Mouse (Mus musculus): ENCODE measurements at regions not wholly inside any gene's neighbourhood (a gene's known extent, or its start where the extent isn't known, plus 50 kb on each side); places are given as distances from the start of the nearest gene placed in this dataset.
A peak's percentile ranks its signal among the peaks of the same experiment; 100 is the strongest.

- DNase-seq, result no peak
Measured at GRCm38 (mm10) chr17:64382894-64383293, 51.2 kb upstream of the Pja2 start.

- no peak for DNase-seq
Measured at GRCm38 (mm10) chr17:64383600-64383999, 51.9 kb upstream of the Pja2 start.

- no peak for DNase-seq
Measured at GRCm38 (mm10) chr17:64390349-64390748, 58.6 kb upstream of the Pja2 start.

GRCm38 (mm10) chr17:64397254-64397897 lies 65.7 kb upstream of the Pja2 start:
- DNase-seq, result peak; percentile 21

GRCm38 (mm10) chr17:64398114-64398692 lies 66.5 kb upstream of the Pja2 start:
- peak; percentile 24 for DNase-seq

DNA sequence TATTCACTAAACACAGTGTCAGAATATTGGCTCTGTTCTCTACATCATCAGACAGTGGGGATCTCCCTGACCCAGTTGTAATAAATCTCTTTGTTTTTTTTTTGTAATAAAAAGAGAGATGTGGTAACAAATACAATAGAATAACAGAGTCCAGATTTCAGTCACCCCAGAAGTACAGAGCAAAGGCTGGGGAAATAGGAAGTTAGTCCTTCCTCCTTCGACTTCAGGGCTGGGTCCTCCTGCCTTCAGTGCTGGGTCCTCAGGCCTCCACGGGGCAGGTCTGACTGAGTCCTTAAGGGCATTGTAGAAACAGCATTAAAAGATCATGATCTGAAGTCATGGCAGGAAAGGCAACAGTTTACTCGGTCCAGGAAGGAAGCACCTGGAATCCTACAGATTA lies 67.0 kb upstream of the Pja2 start:
- DNase-seq, result peak; percentile 8

GRCm38 (mm10) chr17:64406742-64407254 lies 75.1 kb upstream of the Pja2 start:
- DNase-seq, result no peak

DNA sequence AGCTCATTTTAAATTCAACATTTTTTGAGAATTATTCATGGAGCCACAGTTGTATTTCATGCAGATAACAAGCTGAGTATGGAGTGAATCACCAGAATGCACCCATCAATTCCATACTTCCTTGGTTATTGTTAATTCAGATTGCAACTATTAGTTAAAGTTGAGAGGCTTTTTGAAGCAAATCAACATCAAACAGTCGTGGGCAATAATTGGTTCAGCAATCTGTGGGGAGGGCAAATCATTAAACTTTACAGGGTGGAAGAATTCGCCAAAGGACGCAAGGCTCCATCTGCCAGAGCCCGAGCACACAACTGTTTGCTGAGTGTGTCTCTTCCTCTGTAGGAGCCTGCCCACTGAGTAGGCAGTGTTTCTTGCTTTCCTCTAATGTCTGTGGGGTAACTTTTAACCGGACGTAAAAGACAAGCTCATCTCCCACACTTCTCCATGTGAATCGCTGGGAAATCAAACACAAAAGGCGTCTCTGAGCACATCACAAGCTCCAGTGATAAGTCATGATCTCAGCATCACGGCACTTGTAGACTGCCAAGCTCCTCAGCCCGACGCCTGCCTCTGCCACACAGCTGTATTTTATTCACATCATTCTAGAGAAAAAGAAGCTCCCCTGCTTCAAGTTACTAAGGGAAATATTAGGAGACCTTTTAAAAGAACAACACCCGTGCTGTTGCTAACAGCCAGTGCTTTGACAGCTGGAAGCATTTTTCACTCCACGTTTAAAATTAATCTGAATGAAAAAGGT lies 75.7 kb upstream of the Pja2 start:
- no peak for DNase-seq

DNA sequence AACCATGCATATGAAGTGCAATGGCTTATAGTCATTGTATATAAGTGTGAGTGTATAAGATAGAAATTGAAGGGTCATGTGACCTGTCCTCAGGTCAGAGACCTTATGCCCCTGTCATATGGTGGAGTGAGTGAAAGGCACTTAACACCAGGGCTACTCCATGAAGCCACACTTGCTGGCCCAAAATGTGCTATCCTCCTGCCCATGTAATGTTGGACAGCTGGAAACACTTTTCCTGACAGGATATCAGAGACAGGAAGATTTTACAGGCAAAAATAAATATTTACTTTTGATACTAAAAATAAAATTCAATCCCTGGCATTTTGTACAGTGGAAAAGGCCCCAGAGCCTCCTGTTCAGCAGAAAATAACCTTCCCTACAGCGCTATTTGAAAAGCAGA lies 94.1 kb upstream of the Pja2 start:
- no peak for DNase-seq

DNA sequence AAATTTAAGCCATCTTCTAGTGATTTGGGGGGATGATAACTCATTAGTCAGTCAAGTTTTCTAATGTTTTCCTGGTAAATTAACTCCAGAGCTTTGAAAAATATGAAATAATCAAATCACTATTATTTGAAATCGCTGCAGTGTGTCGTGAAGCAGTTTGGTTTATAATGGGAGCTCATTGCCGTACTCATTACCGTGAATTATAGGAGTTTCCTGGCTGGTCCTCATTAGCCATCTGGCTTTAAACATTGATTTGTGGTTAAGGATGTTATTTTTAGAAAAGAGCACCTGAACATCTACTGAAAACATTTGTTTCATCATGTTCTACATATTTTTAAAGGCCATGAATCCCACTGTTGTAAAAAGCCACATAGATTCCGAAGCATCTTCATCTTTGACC lies 94.8 kb upstream of the Pja2 start:
- DNase-seq, result no peak

DNA sequence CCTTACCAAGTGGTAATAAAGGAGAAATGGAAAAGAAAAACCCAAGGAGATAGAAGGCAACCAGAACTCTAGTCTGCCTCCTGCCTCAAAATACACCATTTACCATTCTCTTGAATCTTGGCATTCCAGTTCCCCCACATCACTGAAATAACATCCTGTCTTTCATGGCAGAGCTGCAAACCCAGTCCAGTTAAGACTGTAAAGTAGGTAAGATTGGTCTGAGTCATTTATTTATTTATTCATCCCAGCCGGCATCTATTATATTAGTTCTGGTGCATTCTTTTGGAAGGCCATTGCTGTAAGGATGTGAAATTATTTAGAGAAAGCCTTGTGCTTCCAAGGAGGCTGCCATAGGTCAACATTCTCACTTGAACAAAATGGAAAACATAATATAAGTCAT lies 107.9 kb upstream of the Pja2 start:
- no peak for DNase-seq

DNA sequence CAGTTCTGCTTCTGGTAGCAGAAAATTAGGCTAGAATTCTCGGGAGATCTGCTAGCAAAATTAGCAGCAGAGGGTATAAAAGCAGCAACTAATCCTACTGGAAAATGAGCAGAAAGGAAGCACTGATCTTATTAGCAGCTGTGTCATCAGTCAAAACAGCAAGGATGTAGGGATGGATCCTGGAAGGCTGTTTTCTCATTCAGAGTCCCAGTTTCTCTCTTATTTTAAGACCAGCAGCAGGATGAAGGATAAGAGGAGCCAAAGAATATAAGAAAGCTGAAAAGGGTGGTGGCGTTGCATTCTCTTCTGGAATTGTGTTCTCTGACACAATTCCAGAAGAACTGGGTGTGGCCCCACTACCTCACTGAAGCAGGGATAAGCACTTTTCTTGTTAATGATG lies 123.0 kb upstream of the Pja2 start:
- no peak for DNase-seq

DNA sequence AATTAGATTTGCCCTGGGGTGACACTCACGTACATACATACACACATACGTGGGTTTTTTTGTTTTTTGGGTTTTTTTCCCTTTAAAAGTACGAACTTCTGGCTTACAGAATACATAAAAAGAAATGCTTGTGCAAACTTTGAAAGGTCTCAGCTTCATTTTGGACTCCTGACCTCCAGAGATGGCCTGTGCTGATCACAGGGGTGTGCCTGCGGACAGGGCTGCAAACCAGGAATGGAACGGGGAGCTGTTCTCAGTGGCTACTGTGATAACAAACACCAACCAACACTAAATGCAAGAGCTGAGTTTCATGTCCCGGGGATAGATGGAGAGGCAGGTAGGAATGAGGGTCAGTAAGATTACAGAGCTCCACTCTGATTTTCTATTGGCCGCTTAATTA lies 134.3 kb upstream of the Man2a1 start:
- no peak for DNase-seq

GRCm38 (mm10) chr17:64466746-64467145 lies 133.8 kb upstream of the Man2a1 start:
- no peak for DNase-seq

DNA sequence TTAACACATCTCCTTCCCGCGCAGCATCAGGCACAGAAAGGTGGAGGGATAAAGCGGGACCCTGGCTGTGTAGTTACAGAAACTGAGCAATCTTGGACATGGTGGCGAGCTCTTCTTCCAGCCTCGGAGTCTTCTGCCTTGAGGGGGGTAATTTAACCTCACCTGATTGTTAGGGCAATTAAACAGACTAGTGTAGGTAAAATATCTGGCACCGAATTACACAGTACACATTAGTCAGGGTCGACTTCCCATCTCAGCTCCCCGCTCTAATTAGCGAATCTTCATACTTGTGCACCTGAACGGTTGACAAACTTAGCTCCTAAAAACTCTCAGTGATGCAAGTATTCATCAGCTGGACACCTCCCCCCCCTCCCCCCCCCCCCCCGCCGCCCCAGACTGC lies 133.2 kb upstream of the Man2a1 start:
- no peak for DNase-seq

DNA sequence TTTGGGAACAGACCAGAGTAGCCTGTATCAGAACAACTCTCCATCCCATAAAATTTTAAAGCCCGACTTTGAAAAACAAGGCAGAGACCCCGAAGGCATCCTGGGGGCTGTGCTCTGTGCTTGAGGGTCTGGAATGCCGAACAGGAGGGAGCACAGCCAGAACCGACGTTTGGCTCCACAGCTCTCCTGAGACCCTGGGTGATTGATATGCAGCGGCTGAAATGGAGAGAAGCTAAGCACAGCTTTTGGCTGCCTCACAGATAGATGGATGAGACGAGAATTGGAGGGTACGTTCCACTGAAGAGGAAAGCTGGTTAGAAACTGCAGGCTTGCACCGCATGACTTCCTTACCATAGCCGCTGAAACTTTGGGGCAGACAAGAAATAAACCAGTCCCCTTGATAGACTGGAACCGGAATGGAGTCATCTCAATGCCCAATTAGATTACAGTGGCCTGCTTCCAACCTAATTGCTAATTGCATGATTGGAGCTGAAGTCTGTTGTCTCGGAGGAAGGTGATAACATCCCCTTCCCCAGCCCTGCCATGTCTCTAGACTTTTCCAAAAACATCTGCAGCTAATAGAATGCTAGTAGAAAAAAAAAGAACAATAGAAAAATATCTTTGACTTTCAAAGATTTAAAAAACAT lies 130.7 kb upstream of the Man2a1 start:
- DNase-seq, result no peak

- DNase-seq, result peak; percentile 64
Measured at GRCm38 (mm10) chr17:64480607-64481038, 119.9 kb upstream of the Man2a1 start.

DNA sequence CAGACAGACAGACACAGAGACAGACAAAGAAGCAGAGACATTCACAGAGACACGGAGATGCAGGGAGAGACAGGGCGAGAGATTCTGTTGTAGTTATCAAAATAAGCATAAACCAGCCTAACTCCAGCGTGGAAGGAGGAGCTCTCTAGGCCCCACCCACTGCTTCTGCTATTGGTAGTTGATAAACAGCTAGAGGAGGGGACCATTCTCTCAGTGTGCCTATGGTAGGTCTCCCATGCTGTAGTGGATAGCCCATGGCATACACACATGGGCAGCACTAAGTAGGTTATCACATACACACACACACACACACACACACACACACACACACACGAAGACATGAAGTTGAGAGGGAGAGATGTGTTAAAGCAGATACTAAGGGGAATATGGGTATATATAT lies 115.7 kb upstream of the Man2a1 start:
- no peak for DNase-seq

- no peak for DNase-seq
Measured at GRCm38 (mm10) chr17:64489769-64490335, 110.7 kb upstream of the Man2a1 start.

DNA sequence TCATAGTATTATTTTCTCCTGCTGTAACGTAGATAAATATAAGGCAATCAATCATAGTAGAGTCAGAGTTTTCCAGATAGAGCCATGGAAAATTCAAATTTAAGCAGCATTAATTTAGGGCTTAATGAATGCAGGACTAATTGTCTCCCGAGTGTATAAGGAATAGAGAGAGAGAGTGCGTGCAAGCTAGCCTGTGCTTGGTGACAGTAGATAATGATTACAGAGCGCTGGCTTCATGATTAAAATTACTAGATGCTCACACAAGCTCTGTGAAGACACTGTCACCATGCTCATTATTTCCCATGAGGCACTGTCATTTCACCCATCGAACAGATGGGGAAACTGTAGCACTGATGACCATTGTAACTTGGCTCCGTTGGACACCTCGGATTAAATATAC lies 109.9 kb upstream of the Man2a1 start:
- no peak for DNase-seq

DNA sequence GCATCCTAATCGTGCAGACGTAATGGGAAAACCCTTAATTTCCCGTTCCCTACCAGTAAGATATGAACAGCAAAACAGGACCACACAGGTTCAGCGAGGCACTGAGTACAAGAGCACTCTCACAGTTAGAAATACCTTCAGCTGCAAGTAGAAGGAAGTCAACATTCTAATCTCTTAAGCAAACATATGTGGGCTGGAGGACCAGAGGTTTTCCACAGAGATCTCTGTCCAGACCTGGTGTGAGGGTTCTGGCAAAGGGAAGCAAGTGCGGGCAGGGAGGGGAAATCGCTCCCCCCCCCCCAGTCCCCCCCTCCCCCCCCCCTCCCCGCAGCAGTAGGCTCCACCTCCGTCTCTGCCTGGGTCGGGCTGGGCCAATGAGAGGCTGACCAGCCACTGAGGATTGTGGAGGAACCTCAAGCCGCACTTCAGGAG lies 108.6 kb upstream of the Man2a1 start:
- no peak for DNase-seq

- DNase-seq, result peak; percentile 43
Measured at GRCm38 (mm10) chr17:64492614-64493269, 107.8 kb upstream of the Man2a1 start.
